Mouse (Mus musculus): ENCODE results near the gene Col1a1.

Gene Col1a1

DNA sequence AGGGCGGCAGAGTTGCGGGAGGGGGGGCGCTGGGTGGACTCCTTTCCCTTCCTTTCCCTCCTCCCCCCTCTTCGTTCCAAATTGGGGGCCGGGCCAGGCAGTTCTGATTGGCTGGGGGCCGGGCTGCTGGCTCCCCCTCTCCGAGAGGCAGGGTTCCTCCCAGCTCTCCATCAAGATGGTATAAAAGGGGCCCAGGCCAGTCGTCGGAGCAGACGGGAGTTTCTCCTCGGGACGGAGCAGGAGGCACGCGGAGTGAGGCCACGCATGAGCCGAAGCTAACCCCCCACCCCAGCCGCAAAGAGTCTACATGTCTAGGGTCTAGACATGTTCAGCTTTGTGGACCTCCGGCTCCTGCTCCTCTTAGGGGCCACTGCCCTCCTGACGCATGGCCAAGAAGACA lies at the start of gene Col1a1:
Gene Col1a1 (plus strand): TSS at position 180 of the 400 bp plus-strand sequence.
- CTCF ChIA-PET, result interaction anchor here (0.5 to 7.6 kb wide), 47 partner anchors 9 to 1035 kb away, joined by 3 to 151 read pairs (median 6); no protein-coding TSS in a partner anchor
- POLR2A ChIA-PET, result interaction anchor here in 3 of 4 experiments (0.9 to 1.5 kb wide), 5 partner anchors 22 to 111 kb away, joined by 3 to 7 read pairs (median 3); partner anchors contain the start of gene Ppp1r9b (in 1 of the 3)

DNA sequence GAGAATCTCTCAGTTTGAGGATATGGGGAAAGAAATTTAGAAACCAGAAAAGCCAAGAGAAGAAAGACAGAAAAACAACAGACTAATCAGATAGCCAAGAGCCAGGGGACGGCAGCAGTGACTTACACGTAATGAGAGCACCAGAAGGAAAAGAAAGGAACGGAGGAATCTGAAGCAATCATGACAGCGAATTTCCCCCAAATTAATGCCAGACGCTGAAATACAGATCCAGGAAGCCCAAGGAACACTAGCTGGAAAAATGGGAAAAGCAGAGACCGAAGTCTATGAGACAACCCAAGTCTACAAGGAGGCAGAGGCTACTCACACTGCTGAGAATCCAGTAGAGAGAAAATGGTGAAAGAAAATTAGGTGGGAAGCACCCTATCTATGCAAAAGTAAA lies 44.9 kb upstream of the Col1a1 start:
- CTCF ChIA-PET, result interaction anchor here in 1 of 4 experiments (0.7 kb wide), 1 partner anchor 183 kb away, joined by 3 read pairs; no protein-coding TSS in a partner anchor
- POLR2A ChIA-PET, result no interaction called here

DNA sequence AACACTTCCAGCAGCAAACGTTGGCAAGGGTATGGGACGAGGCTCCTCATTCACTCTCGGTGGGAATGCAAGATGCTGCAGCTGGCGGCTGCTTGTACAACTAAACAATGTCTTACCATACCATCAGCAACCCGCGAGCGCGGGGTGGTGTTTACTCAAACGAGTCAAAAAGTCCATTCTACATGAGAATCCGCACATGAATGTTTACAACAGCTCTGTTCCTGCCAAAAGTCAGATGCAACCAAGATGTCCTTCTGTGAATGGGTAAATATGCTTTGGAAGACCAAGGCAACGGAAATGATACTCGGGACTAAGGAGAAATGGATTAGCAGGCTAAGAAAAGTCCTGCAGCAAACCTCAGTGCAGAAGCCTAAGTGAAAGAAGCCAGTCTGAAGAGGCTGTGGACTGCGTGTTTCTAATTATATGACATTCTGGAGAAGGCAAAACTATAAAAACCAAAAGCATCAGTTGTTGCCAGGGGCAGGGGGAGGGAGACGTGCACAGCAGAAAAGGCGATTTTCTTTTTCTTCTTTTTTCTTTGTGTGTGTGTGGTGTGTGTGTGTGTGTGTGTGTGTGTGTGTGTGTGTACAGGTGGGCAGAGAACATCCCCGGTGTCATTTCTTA lies 39.2 kb upstream of the Col1a1 start:
- CTCF ChIA-PET, result interaction anchor here in 1 of 4 experiments (1.3 kb wide), 1 partner anchor 16 kb away, joined by 3 read pairs; no protein-coding TSS in a partner anchor
- POLR2A ChIA-PET, result interaction anchor here in 1 of 4 experiments (1.3 kb wide), 1 partner anchor 18 kb away, joined by 3 read pairs; no protein-coding TSS in a partner anchor

GRCm38 (mm10) chr11:94901231-94901630 lies 34.8 kb upstream of the Col1a1 start:
- CTCF ChIA-PET, result no interaction called here
- POLR2A ChIA-PET, result no interaction called here

GRCm38 (mm10) chr11:94904306-94904705 lies 31.7 kb upstream of the Col1a1 start:
- ChIA-PET CTCF (no interaction called here), POLR2A (no interaction called here)

GRCm38 (mm10) chr11:94910971-94911370 lies 25.1 kb upstream of the Col1a1 start:
- ChIA-PET CTCF (interaction anchor here (0.5 to 1.9 kb wide), 6 partner anchors 19 to 181 kb away, joined by 3 to 9 read pairs (median 4); partner anchors contain the start of gene Col1a1 (in 1 of the 4)), POLR2A (interaction anchor here in 2 of 4 experiments (1.3 to 1.8 kb wide), 2 partner anchors 9 to 17 kb away, joined by 4 read pairs; no protein-coding TSS in a partner anchor)

DNA sequence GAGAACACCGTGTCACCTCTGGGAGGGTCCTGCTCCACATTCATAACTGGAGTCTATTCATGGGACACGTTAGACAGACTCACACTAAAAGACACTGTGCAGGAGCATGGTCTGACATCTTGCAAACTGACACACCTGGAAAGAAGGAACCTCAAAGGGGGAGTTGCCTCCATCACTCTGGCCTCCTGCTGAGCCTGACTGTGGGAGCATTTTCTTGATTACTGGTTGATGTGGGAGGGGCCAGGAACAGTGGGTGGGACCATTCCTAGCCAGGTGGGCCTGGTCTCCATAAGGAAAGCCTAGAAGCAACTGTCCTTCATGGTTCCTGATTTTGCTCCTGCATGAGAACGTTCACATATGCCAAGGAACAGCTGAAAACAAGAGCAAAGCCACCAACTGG lies 23.5 kb upstream of the Col1a1 start:
- ChIA-PET CTCF (interaction anchor here in 3 of 4 experiments (0.9 to 1.9 kb wide), 4 partner anchors 24 to 139 kb away, joined by 3 to 6 read pairs (median 3); partner anchors contain the start of gene Col1a1 (in 1 of the 3)), POLR2A (interaction anchor here (0.7 to 1.8 kb wide), 6 partner anchors 10 to 129 kb away, joined by 3 to 5 read pairs (median 3); no protein-coding TSS in a partner anchor)

DNA sequence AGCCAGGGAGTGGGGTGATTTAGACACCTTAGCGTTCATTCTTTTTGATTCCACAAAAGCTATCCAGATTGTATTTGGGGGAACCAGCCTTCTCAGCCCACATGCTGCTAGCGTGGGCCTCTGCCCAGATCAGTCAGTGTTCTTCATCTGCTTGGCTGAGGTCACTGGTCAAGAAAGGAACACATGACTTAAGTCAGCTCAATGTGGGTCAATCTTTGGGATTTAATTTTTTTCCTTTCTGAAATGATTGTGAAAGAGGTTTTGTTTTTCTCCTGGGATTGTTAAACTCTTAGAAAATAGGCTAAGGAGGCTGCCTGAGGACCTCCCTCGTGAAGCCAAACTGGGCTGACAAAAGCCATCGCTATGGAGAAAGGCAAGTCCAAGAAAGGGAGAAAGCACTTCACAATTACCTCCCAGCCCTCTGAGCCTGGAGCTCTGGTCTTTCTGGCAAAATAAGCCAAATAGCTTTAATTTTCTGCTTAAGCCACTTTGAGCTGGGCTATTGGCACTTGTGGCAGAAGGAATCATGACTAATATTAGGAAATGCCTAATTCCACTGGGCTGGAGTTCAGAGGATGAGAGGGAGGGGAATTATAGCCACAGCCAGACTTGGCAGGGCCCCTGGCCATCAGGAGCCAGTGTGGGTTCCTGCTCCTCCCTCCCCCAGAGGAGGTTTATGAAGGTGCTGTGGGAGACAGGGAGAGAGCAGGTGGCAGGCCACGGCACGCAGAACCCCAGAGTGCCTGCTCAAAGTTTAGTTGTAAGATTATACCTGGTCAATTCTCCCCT lies 22.5 kb upstream of the Col1a1 start:
- ChIA-PET POLR2A (interaction anchor here in 3 of 4 experiments (0.6 to 1.3 kb wide), 5 partner anchors 9 to 427 kb away, joined by 3 to 4 read pairs (median 3); no protein-coding TSS in a partner anchor), CTCF (interaction anchor here in 3 of 4 experiments (0.6 to 1.4 kb wide), 6 partner anchors 29 to 217 kb away, joined by 3 read pairs; no protein-coding TSS in a partner anchor)

DNA sequence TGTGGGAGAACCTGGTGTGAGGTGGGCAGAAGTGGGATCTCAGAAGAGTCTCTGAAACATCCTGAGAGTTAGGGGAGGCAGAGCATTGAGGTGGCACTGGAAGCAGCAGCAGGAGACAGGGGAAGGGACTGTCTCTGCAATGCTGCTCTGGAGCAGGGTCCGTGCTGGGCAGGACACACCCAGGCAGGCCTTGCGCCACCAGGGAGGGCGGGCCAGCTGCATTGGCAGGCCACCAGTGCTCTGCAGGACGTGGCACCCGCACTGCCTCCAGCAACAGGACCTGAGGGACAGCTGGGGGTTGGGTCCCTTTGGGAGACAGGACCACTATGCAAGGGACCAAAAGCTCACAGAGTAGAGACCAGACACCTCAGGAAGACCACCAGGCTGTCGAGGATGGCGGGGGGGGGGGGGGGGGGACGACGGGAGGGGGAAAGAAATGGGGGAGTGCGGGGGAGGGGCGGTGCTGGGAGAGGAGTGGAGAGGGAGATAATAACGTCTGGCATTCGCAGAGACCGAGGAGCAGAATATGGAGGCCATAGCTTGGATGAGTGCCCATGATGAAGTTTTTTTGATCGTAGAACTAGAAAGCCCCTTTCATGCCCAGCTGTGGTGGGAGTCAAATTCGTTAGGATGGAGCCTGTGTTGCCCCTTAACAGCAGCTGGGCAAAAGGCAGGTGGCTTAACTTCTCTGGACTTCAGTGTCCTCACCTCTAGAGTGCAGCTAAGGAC lies 20.2 kb upstream of the Col1a1 start:
- POLR2A ChIA-PET, result interaction anchor here in 2 of 4 experiments (0.6 to 1.2 kb wide), 3 partner anchors 13 to 283 kb away, joined by 3 read pairs; no protein-coding TSS in a partner anchor
- CTCF ChIA-PET, result interaction anchor here (0.5 to 1.3 kb wide), 11 partner anchors 9 to 114 kb away, joined by 3 to 7 read pairs (median 4); partner anchors contain the start of gene Col1a1 (in 1 of the 4)

- CTCF ChIA-PET, result interaction anchor here (0.5 to 1.3 kb wide), 9 partner anchors 9 to 113 kb away, joined by 3 to 7 read pairs (median 4); partner anchors contain the start of gene Col1a1 (in 1 of the 4)
- POLR2A ChIA-PET, result interaction anchor here (0.6 to 1.2 kb wide), 4 partner anchors 12 to 100 kb away, joined by 3 to 6 read pairs (median 4); no protein-coding TSS in a partner anchor
Measured at GRCm38 (mm10) chr11:94916477-94916876, 19.5 kb upstream of the Col1a1 start.

- POLR2A ChIA-PET, result interaction anchor here in 1 of 4 experiments (1.6 kb wide), 1 partner anchor 15 kb away, joined by 6 read pairs; no protein-coding TSS in a partner anchor
- CTCF ChIA-PET, result interaction anchor here in 2 of 4 experiments (0.6 kb wide), 2 partner anchors 23 to 32 kb away, joined by 7 to 9 read pairs; no protein-coding TSS in a partner anchor
Measured at GRCm38 (mm10) chr11:94917717-94918116, 18.3 kb upstream of the Col1a1 start.

- CTCF ChIA-PET, result interaction anchor here in 1 of 4 experiments (0.6 kb wide), 1 partner anchor 49 kb away, joined by 3 read pairs; no protein-coding TSS in a partner anchor
- POLR2A ChIA-PET, result interaction anchor here in 3 of 4 experiments (0.7 to 1.1 kb wide), 4 partner anchors 24 to 600 kb away, joined by 3 to 6 read pairs (median 4); no protein-coding TSS in a partner anchor
Measured at GRCm38 (mm10) chr11:94920996-94921401, 15.0 kb upstream of the Col1a1 start.

DNA sequence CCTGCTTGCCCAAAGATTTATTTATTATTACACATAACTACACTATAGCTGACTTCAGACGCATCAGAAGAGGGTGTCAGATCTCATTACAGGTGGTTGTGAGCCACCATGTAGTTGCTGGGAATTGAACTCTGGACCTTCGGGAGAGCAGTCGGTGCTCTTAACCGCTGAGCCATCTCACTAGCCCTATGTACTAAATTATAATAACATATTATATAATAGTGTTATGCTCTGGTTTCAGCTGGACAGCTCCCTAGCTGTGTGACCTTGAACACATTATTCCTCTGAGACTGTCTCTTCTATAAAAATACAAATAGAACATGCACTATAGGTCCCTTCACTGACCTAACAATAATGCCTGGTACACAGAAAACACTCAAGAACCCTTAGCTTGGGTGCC lies 11.0 kb upstream of the Col1a1 start:
- ChIA-PET CTCF (interaction anchor here in 2 of 4 experiments (0.6 to 1.0 kb wide), 3 partner anchors 8 to 277 kb away, joined by 3 to 4 read pairs (median 3); no protein-coding TSS in a partner anchor), POLR2A (interaction anchor here in 1 of 4 experiments (0.7 kb wide), 1 partner anchor 201 kb away, joined by 3 read pairs; no protein-coding TSS in a partner anchor)

DNA sequence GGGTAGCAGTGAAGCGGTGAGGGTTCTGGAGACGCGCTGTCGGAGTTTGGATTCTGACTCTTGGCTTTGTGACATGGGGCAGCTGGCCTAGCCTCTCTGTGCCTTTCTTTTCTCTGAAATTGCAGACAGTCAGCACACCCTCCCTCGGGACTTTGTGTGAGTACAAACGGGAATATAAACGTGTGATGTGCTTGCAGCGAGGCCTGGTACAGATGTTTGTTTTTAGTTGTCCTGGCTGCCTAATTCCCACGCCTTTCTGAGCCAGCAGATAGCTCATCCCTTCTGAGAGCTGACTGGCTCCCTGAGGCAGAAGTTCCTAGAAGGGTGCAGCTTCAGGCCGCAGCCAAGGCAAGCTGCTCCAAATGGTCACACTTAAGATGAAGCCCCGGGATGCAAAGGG lies 9.6 kb upstream of the Col1a1 start:
- POLR2A ChIA-PET, result no interaction called here

GRCm38 (mm10) chr11:94927771-94928291 lies 8.2 kb upstream of the Col1a1 start:
- ChIA-PET POLR2A (interaction anchor here in 2 of 4 experiments (0.6 to 1.8 kb wide), 4 partner anchors 12 to 713 kb away, joined by 3 to 4 read pairs (median 3); no protein-coding TSS in a partner anchor), CTCF (interaction anchor here in 1 of 4 experiments (0.6 to 2.7 kb wide), 9 partner anchors 9 to 604 kb away, joined by 3 to 20 read pairs (median 5); no protein-coding TSS in a partner anchor)

More for the DNA sequence above, 9.6 kb upstream of the Col1a1 start:
- CTCF ChIA-PET, result interaction anchor here in 2 of 4 experiments (0.7 to 0.8 kb wide), 3 partner anchors 10 to 44 kb away, joined by 3 read pairs; no protein-coding TSS in a partner anchor

DNA sequence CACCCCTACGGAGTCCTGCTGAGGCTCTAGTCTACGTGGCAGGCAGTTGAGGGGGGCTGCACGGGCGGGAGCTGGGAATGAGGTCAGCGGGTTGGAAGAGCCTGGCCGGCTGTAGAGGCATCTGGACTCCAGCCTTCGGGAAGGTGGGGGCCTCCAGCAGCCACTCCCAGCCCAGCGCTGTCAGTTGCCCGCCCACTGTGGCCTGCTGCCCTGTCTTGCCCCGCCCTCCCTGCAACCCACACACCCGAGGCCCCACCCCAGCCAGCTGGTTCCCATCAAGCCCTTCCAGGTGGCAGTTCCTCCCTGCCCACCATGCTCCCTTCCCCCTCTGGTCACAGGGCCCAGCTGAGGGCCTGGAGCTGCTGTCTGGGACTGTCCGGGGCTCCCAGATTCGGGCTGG lies 7.2 kb upstream of the Col1a1 start:
- CTCF ChIA-PET, result interaction anchor here (0.6 to 5.7 kb wide), 23 partner anchors 8 to 199 kb away, joined by 3 to 24 read pairs (median 6); no protein-coding TSS in a partner anchor
- POLR2A ChIA-PET, result interaction anchor here (0.5 to 1.8 kb wide), 18 partner anchors 9 to 791 kb away, joined by 3 to 7 read pairs (median 3); partner anchors contain the start of gene Hils1 (in 1 of the 4)

DNA sequence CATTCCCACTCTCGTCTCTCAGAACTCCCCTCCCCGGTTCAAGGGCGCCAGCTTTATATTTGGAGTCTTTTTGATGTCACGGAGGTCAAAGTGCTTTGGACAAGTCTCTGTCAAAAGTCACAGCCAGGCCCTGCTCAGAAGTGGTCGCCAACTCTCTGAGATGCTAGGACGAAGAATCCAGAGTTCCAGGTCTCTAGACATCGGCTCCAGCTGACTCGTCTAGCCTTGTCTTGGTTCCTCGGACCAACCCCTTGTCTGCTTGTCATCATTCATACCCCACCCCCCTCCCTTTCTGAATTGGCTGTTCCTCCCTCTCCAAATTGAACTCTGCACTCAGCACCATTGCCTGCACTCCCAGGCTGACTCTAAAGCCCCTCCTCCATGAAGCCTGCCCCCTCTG lies 6.4 kb upstream of the Col1a1 start:
- POLR2A ChIA-PET, result interaction anchor here (0.5 to 1.8 kb wide), 11 partner anchors 10 to 792 kb away, joined by 3 to 4 read pairs (median 3); no protein-coding TSS in a partner anchor
- CTCF ChIA-PET, result interaction anchor here (0.5 to 5.7 kb wide), 20 partner anchors 10 to 213 kb away, joined by 3 to 24 read pairs (median 6); no protein-coding TSS in a partner anchor

Data from embryonic stem cell, embryonic (primary cell).